Mouse (Mus musculus): ENCODE data around the gene Tesc. TPM values are rescaled to one million over a fixed set of nuclear protein-coding genes. Genes with fewer than 3 reads are reported as not detected.

The Tesc gene
- polyA plus RNA-seq (2012; rRNA removed; ENCODE audit: low replicate concordance) = 7.0 and 25.6 TPM in 2 replicates

GRCm38 (mm10) chr5:118027698-118028190 lies at the start of gene Tesc:
Gene Tesc, plus strand, starts transcription at chr5:118027743.

Other genes with a start within 250 kb of the Tesc start
- gene Nos1, start 246.7 kb upstream of the Tesc start, polyA plus RNA-seq (2012; rRNA removed; ENCODE audit: low replicate concordance) = 3.1 and 8.4 TPM in 2 replicates
- gene Fbxo21, start 51.0 kb upstream of the Tesc start, polyA plus RNA-seq (2012; rRNA removed; ENCODE audit: low replicate concordance) = 47.4 and 57.7 TPM in 2 replicates
- 62.5 and 64.7 TPM in 2 replicates for gene Fbxw8, start 127.7 kb downstream of the Tesc start, polyA plus RNA-seq (2012; rRNA removed; ENCODE audit: low replicate concordance)
- gene Hrk, start 136.9 kb downstream of the Tesc start, polyA plus RNA-seq (2012; rRNA removed; ENCODE audit: low replicate concordance) = 0.05 and 0.11 TPM in 2 replicates
- gene Rnft2, start 217.4 kb downstream of the Tesc start, polyA plus RNA-seq (2012; rRNA removed; ENCODE audit: low replicate concordance) = 4.3 and 5.5 TPM in 2 replicates
- gene 2410131K14Rik, start 217.5 kb downstream of the Tesc start, polyA plus RNA-seq (2012; rRNA removed; ENCODE audit: low replicate concordance) = 8.8 and 12.6 TPM in 2 replicates